ENCODE assay signal across 8 mouse cellular contexts in the genomic region with DNA sequence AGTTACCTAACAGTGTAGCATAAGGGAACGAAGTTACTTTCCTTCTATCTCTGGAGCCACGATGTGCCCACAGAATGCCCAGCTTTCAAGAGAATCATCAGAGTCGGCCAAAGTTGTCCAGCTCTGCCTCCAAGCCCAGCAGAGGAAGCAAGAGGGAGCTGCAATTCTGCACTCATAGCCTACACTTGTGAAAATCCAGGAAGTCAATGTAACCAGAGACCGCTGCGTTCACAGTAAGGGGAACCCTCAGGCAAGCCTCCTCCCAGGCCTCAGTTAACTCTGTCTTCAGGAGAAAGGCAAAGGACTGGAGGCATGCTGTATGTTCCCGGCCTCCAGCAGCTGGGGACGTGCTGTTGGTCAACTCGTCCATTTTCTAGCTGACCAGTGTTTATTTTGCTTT. TPM values are rescaled to one million over a fixed set of nuclear protein-coding genes. Genes with fewer than 3 reads are reported as not detected.
DNase-seq lines count a peak whose midpoint lies in the region; ATAC-seq and TF ChIP-seq lines count a peak whose summit lies in the region.

No protein-coding gene starts in this region.

- no peak for ATAC-seq in heart, embryonic 16.5 days (replicated peaks; ENCODE audit: extremely low read depth, insufficient read depth, low FRiP score)

- H3K27me3 ChIP-seq in testis, adult 2 months (ENCODE audit: control insufficient read depth, insufficient read depth, low read length): no peaks in the 10 kb centered on the region
- 0 out of 2 replicates have a peak, but pooled peaks cover 3% of the 10 kb centered on the region for H3K27me3 ChIP-seq in heart, embryonic 16.5 days (ENCODE audit: control insufficient read depth, insufficient read depth, low read length)

- no peaks in the 10 kb centered on the region for H3K36me3 ChIP-seq in testis, adult 2 months (ENCODE audit: control insufficient read depth, insufficient read depth, low read length)
- no peaks in the 10 kb centered on the region for H3K36me3 ChIP-seq in heart, embryonic 16.5 days (ENCODE audit: control insufficient read depth, insufficient read depth)
- H3K36me3 ChIP-seq in macrophage (ENCODE audit: inconsistent target): no peaks in the 10 kb centered on the region

- 59% methylated on average over 8 of the region's 8 CpGs for WGBS in heart, embryonic 16.5 days
- 3% methylated on average over 8 of the region's 8 CpGs for WGBS in macrophage (ENCODE audit: missing documents)

- no peak for TF ChIP-seq CTCF in testis, adult 2 months (IDR thresholded peaks at IDR 0.05; ENCODE audit: control insufficient read depth, insufficient read depth, insufficient replicate concordance, low read depth, low read length)

- DNase-seq in testis, postnatal 14 days (ENCODE audit: low spot score): no peak
- DNase-seq in thymus, postnatal 14 days: peak; percentile 50
- DNase-seq in Muller cell, postnatal 12 days (ENCODE audit: inconsistent ontology term): no peak
- DNase-seq in left cerebral cortex, postnatal 10 days (ENCODE audit: extremely low spot score in 1 of 2, low spot score in 2 of 2): no peak
- DNase-seq in left cerebral cortex, postnatal 14 days (ENCODE audit: low spot score in 2 of 2): no peak

- peak overlapping the region; percentile 91 for H3K4me2 ChIP-seq in heart, embryonic 16.5 days (ENCODE audit: low read depth, low read length)

- H3K27ac ChIP-seq in testis, adult 2 months (ENCODE audit: control insufficient read depth, insufficient read depth, low read depth, low read length): no peak overlapping the region
- H3K27ac ChIP-seq in heart, embryonic 16.5 days (ENCODE audit: low read length): no peak overlapping the region
- H3K27ac ChIP-seq in macrophage: peak overlapping the region; percentile 59

- H3K9ac ChIP-seq in heart, embryonic 16.5 days (ENCODE audit: low read length): no peak overlapping the region

- no peaks in the 10 kb centered on the region for H3K9me3 ChIP-seq in heart, embryonic 16.5 days (replicated peaks; ENCODE audit: control insufficient read depth, low read length)

- intact Hi-C loops in left cerebral cortex, postnatal 10 days (cut with DNase I): no loop called here
- intact Hi-C loops in left cerebral cortex, postnatal 14 days (cut with DNase I): no loop called here

- H3K79me2 ChIP-seq in macrophage (ENCODE audit: inconsistent target): peaks cover 31% of the 10 kb centered on the region

- H3K4me3 ChIP-seq in testis, adult 2 months (ENCODE audit: control insufficient read depth, low read depth, low read length): peak overlapping the region; percentile 83
- peak overlapping the region; percentile 88 for H3K4me3 ChIP-seq in heart, embryonic 16.5 days (ENCODE audit: low read length)
- H3K4me3 ChIP-seq in macrophage (ENCODE audit: inconsistent target): peak overlapping the region; percentile 57

- peaks cover 4% of the 10 kb centered on the region for H3K4me1 ChIP-seq in testis, adult 2 months (ENCODE audit: control insufficient read depth, insufficient read depth, low read length)
- peaks cover 15% of the 10 kb centered on the region for H3K4me1 ChIP-seq in heart, embryonic 16.5 days (ENCODE audit: control insufficient read depth, insufficient read depth, low read length)

- TF ChIP-seq POLR2A in testis, adult 2 months (IDR thresholded peaks at IDR 0.05; ENCODE audit: control insufficient read depth, low read depth, low read length): no peak

RNA-seq across cellular contexts. Expression of gene Gm20696, which starts 0.7 kb away (rescaled TPM):
- polyA plus RNA-seq in testis, adult 2 months (2012; rRNA removed): 0.02 and 0.12 TPM in 2 replicates
- 2.3 and 3.0 TPM in 2 replicates for polyA plus RNA-seq in heart, embryonic 16.5 days (2015; fragmentation: Nextera tagmentation; extraction: Ambion mirVana)
- 100 to 1,000 TPM in 4 of 26 experiments, 10 to 100 TPM in 22; 21.3 to 172 (median 40.8) TPM for total RNA-seq in macrophage (2018; cell fraction: chromatin; rRNA removed)
- total RNA-seq in macrophage (2018; cell fraction: cytosol; rRNA removed): 1 to 10 TPM in 6 of 26 experiments, under 1 TPM in 20; 0.07 to 2.5 (median 0.44) TPM
- total RNA-seq in macrophage (2018; cell fraction: nucleus; rRNA removed): 100 to 1,000 TPM in 1 of 26 experiments, 10 to 100 TPM in 21, 1 to 10 TPM in 4; 4.9 to 135 (median 21.7) TPM
- polyA plus RNA-seq in macrophage (2018): 0.03 to 0.27 TPM in 2 of 3 replicates, not detected in the other
- total RNA-seq in left cerebral cortex, postnatal 10 days (2021): 1 to 10 TPM; 7.0 to 7.9 TPM
- total RNA-seq in left cerebral cortex, postnatal 14 days (2021): 1 to 10 TPM; 5.3 to 6.3 TPM

RNA-seq across cellular contexts. Expression of gene Eif4e3, which starts 0.7 kb away (rescaled TPM):
- 1.7 and 1.9 TPM in 2 replicates for polyA plus RNA-seq in testis, adult 2 months (2012; rRNA removed)
- 12.7 and 12.8 TPM in 2 replicates for polyA plus RNA-seq in heart, embryonic 16.5 days (2015; fragmentation: Nextera tagmentation; extraction: Ambion mirVana)
- 10 to 100 TPM; 11.3 to 37.4 (median 26.5) TPM for total RNA-seq in macrophage (2018; cell fraction: chromatin; rRNA removed)
- total RNA-seq in macrophage (2018; cell fraction: cytosol; rRNA removed): 10 to 100 TPM; 20.9 to 32.6 (median 24.6) TPM
- total RNA-seq in macrophage (2018; cell fraction: nucleus; rRNA removed): 10 to 100 TPM; 12.5 to 52.1 (median 26.8) TPM
- polyA plus RNA-seq in macrophage (2018): 20.9 to 25.3 TPM (median 21.1 TPM) in 3 replicates
- 10 to 100 TPM; 12.5 to 13.0 TPM for total RNA-seq in left cerebral cortex, postnatal 10 days (2021)
- 10 to 100 TPM; 14.1 to 14.2 TPM for total RNA-seq in left cerebral cortex, postnatal 14 days (2021)

RNA-seq across cellular contexts. Expression of gene Gpr27, which starts 25.2 kb away (rescaled TPM):
- polyA plus RNA-seq in testis, adult 2 months (2012; rRNA removed): 0.14 and 0.19 TPM in 2 replicates
- 0.59 and 0.90 TPM in 2 replicates for polyA plus RNA-seq in heart, embryonic 16.5 days (2015; fragmentation: Nextera tagmentation; extraction: Ambion mirVana)
- total RNA-seq in macrophage (2018; cell fraction: chromatin; rRNA removed): under 1 TPM in 1 of 26 experiments, not detected in 25; 0.79 TPM
- total RNA-seq in macrophage (2018; cell fraction: cytosol; rRNA removed): not detected
- not detected for total RNA-seq in macrophage (2018; cell fraction: nucleus; rRNA removed)
- not detected in 3 replicates for polyA plus RNA-seq in macrophage (2018)
- 10 to 100 TPM; 57.5 to 60.0 TPM for total RNA-seq in left cerebral cortex, postnatal 10 days (2021)
- 10 to 100 TPM; 48.0 to 48.6 TPM for total RNA-seq in left cerebral cortex, postnatal 14 days (2021)

RNA-seq across cellular contexts. Expression of gene Prok2, which starts 58.9 kb away (rescaled TPM):
- 29.5 and 33.4 TPM in 2 replicates for polyA plus RNA-seq in testis, adult 2 months (2012; rRNA removed)
- polyA plus RNA-seq in heart, embryonic 16.5 days (2015; fragmentation: Nextera tagmentation; extraction: Ambion mirVana): not detected in 2 replicates
- total RNA-seq in macrophage (2018; cell fraction: chromatin; rRNA removed): not detected
- not detected for total RNA-seq in macrophage (2018; cell fraction: cytosol; rRNA removed)
- total RNA-seq in macrophage (2018; cell fraction: nucleus; rRNA removed): not detected
- not detected in 3 replicates for polyA plus RNA-seq in macrophage (2018)
- 1 to 10 TPM; 1.1 to 1.7 TPM for total RNA-seq in left cerebral cortex, postnatal 10 days (2021)
- total RNA-seq in left cerebral cortex, postnatal 14 days (2021): 1 to 10 TPM; 1.0 to 1.4 TPM
